Comparison of ENCODE assay signal across 8 mouse cellular contexts in genomic region chr6:140081739-140082138, GRCm38 (mm10). TPM values are rescaled to one million over a fixed set of nuclear protein-coding genes. Genes with fewer than 3 reads are reported as not detected.
A peak's percentile ranks its signal among the peaks of the same experiment; 100 is the strongest.
DNase-seq lines count a peak whose midpoint lies in the region; ATAC-seq and TF ChIP-seq lines count a peak whose summit lies in the region.

No protein-coding gene starts in this region.

- H3K36me3 ChIP-seq in limb, embryonic 11.5 days (ENCODE audit: control insufficient read depth, insufficient read depth, low read length) = no peaks in the 10 kb centered on the region
- no peaks in the 10 kb centered on the region for H3K36me3 ChIP-seq in limb, embryonic 10.5 days
- H3K36me3 ChIP-seq in liver, embryonic 14.5 days (replicated peaks; ENCODE audit: control insufficient read depth, insufficient read depth, low read depth) = no peaks in the 10 kb centered on the region

- no peak overlapping the region for H3K27ac ChIP-seq in limb, embryonic 11.5 days (replicated peaks; ENCODE audit: low read depth, low read length)
- H3K27ac ChIP-seq in limb, embryonic 10.5 days = no peak overlapping the region
- no peak overlapping the region for H3K27ac ChIP-seq in liver, embryonic 14.5 days

- TF ChIP-seq EP300 in liver, embryonic 14.5 days (IDR thresholded peaks at IDR 0.05; ENCODE audit: low read depth) = no peak

- ATAC-seq in limb, embryonic 11.5 days (ENCODE audit: insufficient number of reproducible peaks, low FRiP score, low TSS enrichment, low read depth) = peak; percentile 44; the same call in 1 of the 2 replicates
- ATAC-seq in liver, embryonic 14.5 days (ENCODE audit: insufficient read depth) = 0 out of 2 replicates have a peak, but pooled peaks have one; percentile 21

- H3K27me3 ChIP-seq in limb, embryonic 11.5 days (ENCODE audit: control insufficient read depth, insufficient read depth, low read length) = no peaks in the 10 kb centered on the region
- no peaks in the 10 kb centered on the region for H3K27me3 ChIP-seq in limb, embryonic 10.5 days (ENCODE audit: low read depth, poor library complexity, severe bottlenecking)
- H3K27me3 ChIP-seq in liver, embryonic 14.5 days (ENCODE audit: control insufficient read depth, insufficient read depth, low read length) = no peaks in the 10 kb centered on the region

- H3K9ac ChIP-seq in limb, embryonic 11.5 days (ENCODE audit: low read length) = no peak overlapping the region
- no peak overlapping the region for H3K9ac ChIP-seq in liver, embryonic 14.5 days (replicated peaks)

- no peaks in the 10 kb centered on the region for H3K9me3 ChIP-seq in limb, embryonic 11.5 days (ENCODE audit: control insufficient read depth, low read length)
- H3K9me3 ChIP-seq in limb, embryonic 10.5 days (replicated peaks) = no peaks in the 10 kb centered on the region
- no peaks in the 10 kb centered on the region for H3K9me3 ChIP-seq in liver, embryonic 14.5 days (ENCODE audit: control insufficient read depth, low read length)

- H3K4me1 ChIP-seq in limb, embryonic 11.5 days (ENCODE audit: control insufficient read depth, insufficient read depth, low read length) = no peaks in the 10 kb centered on the region
- H3K4me1 ChIP-seq in limb, embryonic 10.5 days = no peaks in the 10 kb centered on the region
- no peaks in the 10 kb centered on the region for H3K4me1 ChIP-seq in liver, embryonic 14.5 days (replicated peaks; ENCODE audit: control insufficient read depth in 2 of 2, insufficient read depth in 2 of 2, low read length in 1 of 2)

- H3K4me2 ChIP-seq in limb, embryonic 11.5 days (ENCODE audit: low read depth, severe bottlenecking) = no peak overlapping the region
- no peak overlapping the region for H3K4me2 ChIP-seq in liver, embryonic 14.5 days (ENCODE audit: low read depth)

- peak; percentile 19 for DNase-seq in embryo, embryonic 10.5 days (ENCODE audit: low spot score)
- DNase-seq in embryo, embryonic 11 days = no peak
- no peak for DNase-seq in limb, embryonic 11.5 days (ENCODE audit: low spot score)
- no peak for DNase-seq in limb, embryonic 10.5 days (ENCODE audit: low spot score)
- peak; percentile 57 for DNase-seq in ZHBTc4 (ENCODE audit: low read depth, low spot score)
- no peak for DNase-seq in liver, embryonic 14.5 days (ENCODE audit: low read depth in 3 of 3, low spot score in 3 of 3)
- no peak for DNase-seq in gastrocnemius, postnatal 25 days
- DNase-seq in spleen, postnatal 14 days (ENCODE audit: low spot score in 2 of 2) = no peak

- H3K4me3 ChIP-seq in limb, embryonic 11.5 days (ENCODE audit: low read depth, low read length) = no peak overlapping the region
- no peak overlapping the region for H3K4me3 ChIP-seq in limb, embryonic 10.5 days
- no peak overlapping the region for H3K4me3 ChIP-seq in liver, embryonic 14.5 days (ENCODE audit: insufficient read depth in 1 of 2, low read depth in 2 of 2, low read length in 2 of 2)

- TF ChIP-seq CTCF in liver, embryonic 14.5 days (IDR thresholded peaks at IDR 0.05; ENCODE audit: low read depth) = peak; percentile 55

- WGBS in limb, embryonic 11.5 days = 83% methylated on average over 3 of the region's 3 CpGs
- WGBS in limb, embryonic 10.5 days = 67% methylated on average over 3 of the region's 3 CpGs
- WGBS in liver, embryonic 14.5 days (ENCODE audit: insufficient replicate concordance) = 55% methylated on average over 3 of the region's 3 CpGs

RNA-seq across cellular contexts. Expression of gene Plcz1, which starts 40.5 kb away (rescaled TPM):
- polyA plus RNA-seq in limb, embryonic 11.5 days (2014; fragmentation: Nextera tagmentation; extraction: Ambion mirVana) = not detected in 2 replicates
- polyA plus RNA-seq in limb, embryonic 10.5 days (2016; fragmentation: Nextera tagmentation; extraction: Ambion mirVana) = not detected in 2 replicates
- not detected in 2 replicates for polyA plus RNA-seq in liver, embryonic 14.5 days (2012; rRNA removed)
- polyA plus RNA-seq in liver, embryonic 14.5 days (2014; fragmentation: Nextera tagmentation; extraction: Ambion mirVana) = not detected in 2 replicates
- not detected for total RNA-seq in gastrocnemius, postnatal 25 days (2021)

RNA-seq across cellular contexts. Expression of gene Capza3, which starts 40.7 kb away (rescaled TPM):
- not detected in 2 replicates for polyA plus RNA-seq in limb, embryonic 11.5 days (2014; fragmentation: Nextera tagmentation; extraction: Ambion mirVana)
- not detected in 2 replicates for polyA plus RNA-seq in limb, embryonic 10.5 days (2016; fragmentation: Nextera tagmentation; extraction: Ambion mirVana)
- not detected in 2 replicates for polyA plus RNA-seq in liver, embryonic 14.5 days (2012; rRNA removed)
- not detected in 2 replicates for polyA plus RNA-seq in liver, embryonic 14.5 days (2014; fragmentation: Nextera tagmentation; extraction: Ambion mirVana)
- not detected for total RNA-seq in gastrocnemius, postnatal 25 days (2021)

Comparison
In these comparisons a context has a peak if more than half of its experiments do, and no peak if none do; other contexts are left out.
1. DNase-seq: peak in embryo, embryonic 10.5 days (single experiment) and ZHBTc4 (single experiment); none in embryo, embryonic 11 days (single experiment), limb, embryonic 11.5 days (single experiment), limb, embryonic 10.5 days (single experiment), liver, embryonic 14.5 days (0 of 3), gastrocnemius, postnatal 25 days (single experiment) and spleen, postnatal 14 days (0 of 2).